Mouse (Mus musculus) inflammation-experienced regulatory T-cells, adult 6 months (primary cell): ENCODE results near the gene Crip2. TPM values are rescaled to one million over a fixed set of nuclear protein-coding genes. Genes with fewer than 3 reads are reported as not detected.

Experiments used
- ATAC-seq: one replicate; pipeline ENCODE4 v1.8.0; 2017
- polyA plus RNA-seq, 3 experiments: library from polyadenylated mRNA; unstranded; fragments of 100-300 nt; shearing (Covaris generic); gene quantifications; one replicate each; pipeline ENCODE4 v1.2.1; 2017

Gene Crip2
- polyA plus RNA-seq, result 10 to 100 TPM in 1 of 3 experiments, 1 to 10 TPM in 2; 4.9 to 10.4 (median 6.0) TPM

DNA sequence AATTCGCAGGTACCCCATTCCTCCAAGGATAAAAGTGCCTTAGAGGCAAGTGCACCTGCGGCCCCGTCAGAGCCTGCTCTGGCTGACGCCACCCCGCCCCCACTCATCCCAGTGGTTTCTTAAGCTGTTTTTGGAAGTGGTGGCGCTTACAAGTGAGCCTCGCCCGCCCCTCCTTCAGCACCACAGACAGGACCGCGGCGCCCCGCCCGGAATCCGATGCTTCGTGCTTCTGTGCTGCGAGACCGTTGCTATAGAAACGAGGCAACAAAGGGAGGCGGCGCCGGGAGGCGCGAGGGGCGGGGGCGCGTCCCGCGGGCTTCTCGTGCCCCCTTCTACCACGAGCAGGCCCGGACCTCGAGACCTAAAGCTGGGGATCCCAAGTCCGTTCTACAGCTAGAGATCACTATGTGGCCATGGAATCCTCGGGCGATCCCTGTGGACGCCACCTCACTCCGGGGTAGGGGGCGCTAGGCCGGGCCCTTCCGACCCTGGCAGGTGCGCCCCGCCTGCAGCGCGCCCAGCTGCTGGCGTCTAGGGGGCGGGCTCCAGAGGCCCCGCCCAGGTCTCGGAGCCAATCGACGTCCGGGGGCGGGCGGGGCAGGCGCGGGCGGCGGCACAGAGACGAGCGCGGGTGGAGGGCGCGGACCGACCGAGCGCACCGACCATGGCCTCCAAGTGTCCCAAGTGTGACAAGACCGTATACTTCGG lies at the start of gene Crip2:
Gene Crip2, plus strand, starts transcription at position 329 of the 708 bp plus-strand sequence.
- ATAC-seq, result peak; percentile 87

GRCm38 (mm10) chr12:113097040-113097439 lies 43.0 kb upstream of the Crip2 start:
- ATAC-seq, result no peak

GRCm38 (mm10) chr12:113097749-113098281 lies 42.2 kb upstream of the Crip2 start, which contains the start of gene Mta1:
Mta1 (plus strand) TSS chr12:113098278.
- peak; percentile 71 for ATAC-seq

DNA sequence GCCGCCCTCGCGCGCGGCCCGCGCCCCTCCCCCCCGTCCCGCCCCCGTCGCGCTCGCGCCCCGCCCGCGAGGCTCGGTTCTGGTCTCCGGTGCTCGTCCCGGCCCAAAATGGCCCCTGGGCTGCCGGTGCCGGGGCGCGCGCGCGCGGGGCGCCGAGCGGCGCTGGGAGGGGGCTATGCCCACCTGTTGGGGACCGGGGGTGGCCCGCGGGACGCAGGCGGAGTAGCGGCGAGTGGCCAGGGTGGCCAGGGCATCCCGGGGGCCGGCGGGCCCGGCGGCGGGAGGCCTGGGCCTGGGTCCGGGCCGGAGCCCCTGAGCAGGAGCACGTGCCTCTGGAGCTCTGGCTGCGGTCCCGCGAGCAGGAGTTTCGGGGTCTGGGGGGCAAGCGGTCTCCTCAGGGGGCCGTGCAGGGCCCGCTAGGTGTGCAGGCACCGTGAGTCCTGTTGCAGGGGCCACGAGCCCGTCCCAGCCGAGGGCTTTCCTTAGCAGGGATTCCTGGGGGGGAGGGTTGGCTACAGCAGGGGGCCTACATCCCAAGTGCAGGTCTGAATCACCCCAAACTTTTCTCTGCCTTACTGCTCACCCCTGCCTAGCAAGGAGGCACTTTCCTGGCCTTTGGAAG lies 41.4 kb upstream of the Crip2 start:
- ATAC-seq, result no peak

GRCm38 (mm10) chr12:113099470-113100237 lies 40.4 kb upstream of the Crip2 start:
- no peak for ATAC-seq

- ATAC-seq, result no peak
Measured at GRCm38 (mm10) chr12:113100448-113101076, 39.5 kb upstream of the Crip2 start.

DNA sequence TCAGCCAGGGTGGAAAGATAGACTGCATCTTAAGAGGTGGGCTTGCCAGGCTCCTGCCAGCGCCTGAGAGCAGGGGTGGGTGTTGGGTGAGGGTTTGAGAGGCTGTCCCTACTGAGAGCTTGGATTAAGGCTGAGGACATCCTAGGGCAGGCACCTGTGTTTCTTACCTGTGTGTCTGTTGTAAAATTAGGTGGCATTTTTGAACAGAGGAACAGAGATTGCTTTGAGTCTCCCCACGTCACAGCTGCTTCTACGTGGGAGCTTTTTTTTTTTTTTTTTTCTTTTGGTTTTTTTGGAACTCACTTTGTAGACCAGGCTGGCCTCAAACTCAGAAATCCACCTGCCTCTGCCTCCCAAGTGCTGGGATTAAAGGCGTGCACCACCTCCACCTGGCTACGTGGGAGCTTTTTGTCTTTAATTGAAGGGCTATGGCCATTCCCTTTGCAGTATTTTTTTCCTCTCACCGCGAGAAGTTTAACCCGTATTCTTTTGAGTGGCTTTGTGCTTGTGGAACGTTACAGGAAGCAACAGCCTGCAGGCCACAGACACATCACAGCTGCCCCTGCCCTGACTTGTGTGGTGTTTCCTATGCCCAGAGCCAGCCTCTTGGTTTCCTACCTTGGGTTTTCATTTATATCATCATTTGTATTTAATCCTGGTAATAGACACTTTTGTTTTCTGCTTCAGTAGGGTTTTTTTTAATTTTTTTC lies 38.6 kb upstream of the Crip2 start:
- no peak for ATAC-seq

DNA sequence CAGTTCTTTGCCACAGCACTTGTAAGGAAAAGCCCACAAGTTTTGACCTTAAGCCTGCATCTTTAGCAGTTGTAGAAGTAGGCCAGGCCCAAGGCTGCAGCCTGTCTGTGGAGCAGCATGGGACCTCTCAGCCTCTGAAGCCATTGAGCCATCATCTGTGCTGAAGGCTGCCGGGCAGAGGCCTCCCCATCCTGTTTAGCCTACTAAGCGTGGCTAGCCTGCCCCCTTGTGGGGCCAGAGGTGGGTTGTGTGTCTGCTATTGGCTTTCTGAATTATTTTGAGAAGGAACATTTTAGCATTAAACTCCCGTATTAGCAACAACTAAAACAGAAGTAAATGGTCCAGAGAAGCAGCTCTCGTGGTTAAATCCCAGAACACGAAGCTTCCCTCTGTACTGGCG lies 37.6 kb upstream of the Crip2 start:
- ATAC-seq, result peak; percentile 48

- no peak for ATAC-seq
Measured at GRCm38 (mm10) chr12:113103846-113104451, 36.1 kb upstream of the Crip2 start.

DNA sequence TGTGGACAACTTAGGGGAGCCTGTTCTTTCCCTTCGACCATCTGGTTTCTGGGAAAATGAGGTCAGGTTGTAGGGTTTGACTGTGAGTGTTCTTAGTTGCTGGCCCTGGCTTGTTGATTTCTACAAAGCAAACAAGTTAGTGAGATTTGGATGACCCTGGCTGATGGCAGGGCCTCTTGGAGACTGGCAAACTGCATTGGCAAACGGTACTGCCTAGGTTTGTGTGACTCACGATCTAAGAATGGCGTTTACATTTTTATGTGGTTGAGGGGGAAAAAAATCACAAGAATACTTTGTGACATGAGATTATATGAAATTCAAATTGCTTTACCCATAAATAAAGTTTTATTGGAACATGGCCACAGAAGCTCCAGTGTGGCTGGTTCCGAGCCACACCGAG lies 33.6 kb upstream of the Crip2 start:
- ATAC-seq, result no peak

GRCm38 (mm10) chr12:113107431-113108124 lies 32.5 kb upstream of the Crip2 start:
- peak; percentile 41 for ATAC-seq

GRCm38 (mm10) chr12:113108528-113109283 lies 31.3 kb upstream of the Crip2 start:
- no peak for ATAC-seq

DNA sequence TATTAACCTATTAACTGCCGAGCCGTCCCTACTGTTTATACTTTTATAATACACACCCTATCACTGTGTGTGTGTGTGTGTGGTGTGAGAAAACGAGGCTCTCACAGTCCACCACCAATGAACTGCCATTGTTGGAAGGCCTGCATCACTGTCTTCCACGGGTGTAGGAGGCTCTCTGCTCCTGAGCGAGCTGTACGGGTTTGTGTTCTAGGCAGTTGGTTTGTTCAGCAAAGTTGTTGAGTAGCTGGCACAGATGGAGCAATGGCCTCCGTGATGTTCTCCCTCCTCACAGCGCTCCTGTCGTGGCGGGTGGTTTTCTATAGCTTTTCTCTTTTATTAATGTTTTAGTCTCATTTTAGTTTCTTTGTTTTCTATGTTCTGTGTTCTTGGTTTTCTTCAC lies 30.2 kb upstream of the Crip2 start:
- no peak for ATAC-seq

- no peak for ATAC-seq
Measured at GRCm38 (mm10) chr12:113114141-113114540, 25.9 kb upstream of the Crip2 start.

DNA sequence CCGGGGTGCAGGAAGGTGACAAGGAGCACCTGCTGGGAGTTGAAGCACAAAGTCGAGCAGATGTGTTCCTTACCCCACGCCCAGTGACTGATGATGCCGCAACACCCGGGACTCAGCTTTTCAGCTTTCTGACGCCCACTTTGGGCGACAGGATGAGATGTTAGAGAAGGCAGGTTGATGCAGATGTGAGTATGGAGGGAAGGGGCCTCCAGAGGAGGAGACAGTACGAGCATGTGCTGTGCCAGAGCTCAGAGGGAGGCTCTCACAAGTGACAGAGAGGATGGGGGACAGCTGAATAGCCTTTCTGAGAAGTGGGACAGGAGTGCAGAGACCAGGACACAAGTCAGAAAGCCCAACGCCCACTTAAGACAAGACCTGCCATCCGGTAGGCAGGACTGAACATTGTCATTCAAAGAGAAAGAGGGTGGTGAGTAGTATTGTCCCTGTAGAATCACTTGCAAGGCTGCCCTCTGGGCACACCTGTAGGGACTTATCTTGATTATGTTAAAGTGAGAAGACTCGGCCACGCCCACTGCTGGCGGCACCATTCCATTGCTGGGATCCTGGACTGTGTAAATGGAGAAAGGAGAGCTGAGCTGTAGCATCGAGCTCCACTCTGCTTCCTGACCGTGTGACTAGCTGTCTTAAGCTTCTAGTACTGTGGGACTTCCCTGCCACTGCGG lies 25.0 kb upstream of the Crip2 start:
- no peak for ATAC-seq

DNA sequence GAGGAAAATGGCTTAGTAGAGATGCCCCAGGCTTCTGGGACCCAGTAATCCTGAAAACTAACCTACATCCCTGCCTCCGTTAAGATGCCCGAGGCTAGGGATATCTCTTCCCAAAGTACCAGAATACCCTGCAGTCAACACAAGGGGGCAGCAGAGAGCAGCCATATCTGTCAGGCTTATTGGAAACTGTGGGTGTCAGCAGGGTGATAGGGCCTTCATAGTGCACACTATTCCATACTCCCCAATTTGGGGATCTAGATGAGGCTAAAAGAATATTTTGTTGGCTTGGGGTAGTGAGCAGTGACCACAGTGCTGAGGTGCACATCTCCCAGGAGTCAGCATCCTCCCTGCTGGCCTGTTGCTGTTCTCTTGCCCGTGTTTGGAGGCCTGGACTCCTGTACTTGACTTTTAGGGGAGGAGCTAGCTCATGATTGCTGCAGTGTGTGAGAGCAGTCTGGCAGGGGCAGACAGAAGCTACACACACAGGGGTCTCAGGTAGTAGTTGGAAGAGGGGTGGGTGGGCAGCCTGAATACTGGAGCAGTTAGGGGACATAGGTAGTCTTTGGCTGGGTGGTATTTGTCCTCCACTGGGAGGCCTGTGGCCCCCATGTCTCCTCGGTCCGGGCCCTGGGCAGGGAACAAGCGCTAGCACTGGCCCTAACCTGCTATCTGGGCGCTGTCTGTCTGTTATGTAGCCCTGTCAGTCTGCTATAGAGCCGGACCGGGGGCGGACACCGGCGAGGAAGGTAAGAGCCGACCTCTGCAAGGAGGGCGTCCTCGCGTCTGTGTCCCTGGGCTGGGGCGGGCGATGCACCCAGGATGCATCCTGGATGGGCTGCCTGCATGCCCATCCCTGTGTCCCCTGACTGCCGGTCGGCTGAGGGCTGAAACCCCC lies 20.3 kb upstream of the Crip2 start:
- ATAC-seq, result peak; percentile 72

DNA sequence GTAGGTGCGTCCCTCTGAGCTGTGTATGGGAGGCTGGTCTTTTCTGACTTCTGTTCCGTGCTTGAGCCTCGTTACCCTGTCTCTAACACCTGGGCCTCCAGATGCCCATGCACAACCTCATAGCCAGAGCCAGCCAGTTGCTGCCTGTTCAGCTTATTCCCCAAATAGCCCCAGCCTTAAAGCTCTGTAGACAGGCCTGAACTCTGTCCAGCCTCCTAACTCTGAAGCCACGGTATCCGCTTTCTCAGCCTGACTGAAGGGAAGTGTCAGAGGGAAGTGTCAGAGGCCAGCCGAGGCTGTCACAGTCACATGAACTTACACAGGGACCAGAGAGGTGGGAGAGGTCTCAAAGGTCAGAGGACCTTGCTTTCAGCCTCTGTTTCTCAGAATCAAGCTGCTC lies 15.3 kb upstream of the Crip2 start:
- ATAC-seq, result no peak

GRCm38 (mm10) chr12:113130732-113131131 lies 9.3 kb upstream of the Crip2 start:
- no peak for ATAC-seq
